Mouse (Mus musculus) lung, embryonic 14.5 days (tissue): ENCODE measurements around the gene Ankrd60. TPM values are rescaled to one million over a fixed set of nuclear protein-coding genes. Genes with fewer than 3 reads are reported as not detected.

ENCODE experiments used
- ATAC-seq: fragments of 200-750 bp; cut with Nextera tagmentation; 2 replicates; pipeline ENCODE4 v1.8.0; 2017; ENCODE audit warnings: mild to moderate bottlenecking, moderate TSS enrichment, moderate library complexity; ENCODE audit not compliant: insufficient read depth
- DNase-seq: peaks from one replicate; pipeline ENCODE4 v3.0.0-alpha.2; 2015
- H3K27ac ChIP-seq: fragments of 300-500 bp; sonication (generic); 2 replicates; pipeline ENCODE4 v1.5.1; 2014; ENCODE audit warnings: low read depth, mild to moderate bottlenecking, moderate library complexity
- H3K27me3 ChIP-seq: fragments of 300-500 bp; sonication (generic); 2 replicates; pipeline ENCODE4 v1.6.1; 2014; ENCODE audit warnings: low read length, control low read depth; ENCODE audit not compliant: insufficient read depth
- H3K36me3 ChIP-seq: fragments of 300-500 bp; sonication (generic); 2 replicates; pipeline ENCODE4 v1.6.1; 2014; ENCODE audit warnings: control low read depth; ENCODE audit not compliant: insufficient read depth
- H3K4me1 ChIP-seq: fragments of 300-500 bp; sonication (generic); 2 replicates; pipeline ENCODE4 v1.6.1; 2014; ENCODE audit warnings: antibody characterized with exemption, control low read depth; ENCODE audit not compliant: insufficient read depth
- H3K4me2 ChIP-seq: fragments of 300-500 bp; sonication (generic); 2 replicates; pipeline ENCODE4 v1.6.1; 2014; ENCODE audit warnings: mild to moderate bottlenecking
- H3K4me3 ChIP-seq: fragments of 300-500 bp; sonication (generic); 2 replicates; pipeline ENCODE4 v1.5.1; 2014; ENCODE audit warnings: low read depth, low read length
- H3K9ac ChIP-seq: fragments of 300-500 bp; sonication (generic); 2 replicates; pipeline ENCODE4 v1.6.1; 2014
- H3K9me3 ChIP-seq: fragments of 300-500 bp; sonication (generic); 2 replicates; pipeline ENCODE4 v1.6.1; 2016; ENCODE audit warnings: low read depth, low read length, control low read depth
- CTCF ChIP-seq: IDR thresholded peaks from 2 replicates; pipeline ENCODE4 v1.5.1; 2016; ENCODE audit warnings: antibody characterized with exemption, low read depth
- WGBS: fragments of 180-500 bp; shearing (Covaris S2); extraction: QIAGEN DNeasy Blood & Tissue Kit; methylation state at CpG from one replicate; pipeline ENCODE4 v1.1.7; 2014; 5-methylcytosine and 5-hydroxymethylcytosine counted together
- polyA plus RNA-seq: library from polyadenylated mRNA; unstranded; fragments of >200 nt; fragmentation: Nextera tagmentation; extraction: Ambion mirVana; gene quantifications from 2 replicates; pipeline ENCODE4 v1.2.1, GENCODE M21; 2014

Ankrd60 gene
- polyA plus RNA-seq: not detected in 2 replicates

- H3K27ac ChIP-seq: no peak within 1 kb of the TSS
- no peaks in the 10 kb centered on the region for H3K36me3 ChIP-seq
- H3K9ac ChIP-seq: peak within 1 kb of the TSS; percentile 38
- peak; percentile 16; the same call in 1 of the 2 replicates for TF ChIP-seq CTCF
- peak within 1 kb of the TSS; percentile 45 for H3K4me3 ChIP-seq
- no peaks in the 10 kb centered on the region; the same call in 1 of the 2 replicates for H3K27me3 ChIP-seq
- H3K4me1 ChIP-seq: no peaks in the 10 kb centered on the region
- peak within 1 kb of the TSS; percentile 86 for H3K4me2 ChIP-seq
- H3K9me3 ChIP-seq: no peaks in the 10 kb centered on the region
- ATAC-seq: peak; percentile 76
- 8% methylated on average over 52 of the region's 58 CpGs for WGBS
- DNase-seq: peak; percentile 56
These were observed at the start of gene Ankrd60 for GRCm38 (mm10) chr2:173577669-173578557. Gene Ankrd60, minus strand, starts transcription at chr2:173578365.

GRCm38 (mm10) chr2:173625786-173626185, 47.6 kb upstream of the Ankrd60 start:
- Histone ChIP-seq H3K9me3 (no peaks in the 10 kb centered on the region), H3K4me2 (no peak overlapping the region), H3K27ac (no peak overlapping the region), H3K36me3 (no peaks in the 10 kb centered on the region), H3K27me3 (no peaks in the 10 kb centered on the region), H3K4me3 (no peak overlapping the region), H3K4me1 (no peaks in the 10 kb centered on the region), H3K9ac (no peak overlapping the region)
- DNase-seq (no peak), ATAC-seq (no peak)
- 90% methylated on average over 3 of the region's 3 CpGs for WGBS
- TF ChIP-seq CTCF: no peak

GRCm38 (mm10) chr2:173624667-173625066, 46.5 kb upstream of the Ankrd60 start:
- 53% methylated on average over 7 of the region's 7 CpGs for WGBS
- Histone ChIP-seq H3K27me3 (no peaks in the 10 kb centered on the region), H3K4me1 (no peaks in the 10 kb centered on the region), H3K36me3 (no peaks in the 10 kb centered on the region), H3K4me3 (no peak overlapping the region), H3K27ac (no peak overlapping the region), H3K9me3 (no peaks in the 10 kb centered on the region), H3K9ac (no peak overlapping the region), H3K4me2 (no peak overlapping the region)
- DNase-seq (no peak), ATAC-seq (no peak)
- no peak for TF ChIP-seq CTCF

- no peaks in the 10 kb centered on the region for H3K4me1 ChIP-seq
- H3K9me3 ChIP-seq: no peaks in the 10 kb centered on the region
- no peak overlapping the region for H3K9ac ChIP-seq
- no peaks in the 10 kb centered on the region for H3K27me3 ChIP-seq
- H3K36me3 ChIP-seq: no peaks in the 10 kb centered on the region
- no peak overlapping the region for H3K4me2 ChIP-seq
- WGBS: 55% methylated on average over 7 of the region's 7 CpGs
- ATAC-seq: no peak
- H3K4me3 ChIP-seq: no peak overlapping the region
- H3K27ac ChIP-seq: no peak overlapping the region
- DNase-seq: peak; percentile 55
- no peak for TF ChIP-seq CTCF
These were observed 44.0 kb upstream of the Ankrd60 start for GRCm38 (mm10) chr2:173622173-173622601.

- no peak for ATAC-seq
- Histone ChIP-seq H3K4me2 (no peak overlapping the region), H3K27me3 (no peaks in the 10 kb centered on the region), H3K36me3 (no peaks in the 10 kb centered on the region), H3K4me1 (no peaks in the 10 kb centered on the region), H3K27ac (no peak overlapping the region), H3K4me3 (no peak overlapping the region), H3K9me3 (no peaks in the 10 kb centered on the region), H3K9ac (no peak overlapping the region)
- WGBS: 95% methylated on average over 4 of the region's 4 CpGs
- DNase-seq: no peak
- TF ChIP-seq CTCF: peak; percentile 21; the same call in 1 of the 2 replicates
These were observed 42.5 kb upstream of the Ankrd60 start for GRCm38 (mm10) chr2:173620645-173621044.

- no peak overlapping the region for H3K9ac ChIP-seq
- no peak overlapping the region for H3K4me3 ChIP-seq
- ATAC-seq (0 out of 2 replicates have a peak, but pooled peaks have one; percentile 29), DNase-seq (no peak)
- peaks cover 3% of the 10 kb centered on the region; the same call in 1 of the 2 replicates for H3K4me1 ChIP-seq
- 66% methylated on average over 5 of the region's 5 CpGs for WGBS
- H3K27me3 ChIP-seq: no peaks in the 10 kb centered on the region
- H3K27ac ChIP-seq: no peak overlapping the region
- TF ChIP-seq CTCF: no peak
- H3K4me2 ChIP-seq: no peak overlapping the region
- peaks cover 3% of the 10 kb centered on the region; the same call in 1 of the 2 replicates for H3K36me3 ChIP-seq
- H3K9me3 ChIP-seq: no peaks in the 10 kb centered on the region
These were observed 41.0 kb upstream of the Ankrd60 start for GRCm38 (mm10) chr2:173619132-173619531.

GRCm38 (mm10) chr2:173616156-173616555, 38.0 kb upstream of the Ankrd60 start:
- DNase-seq (peak; percentile 27), ATAC-seq (peak; percentile 53; the same call in 1 of the 2 replicates)
- Histone ChIP-seq H3K4me3 (no peak overlapping the region), H3K9ac (no peak overlapping the region), H3K27ac (peak overlapping the region; percentile 66), H3K27me3 (no peaks in the 10 kb centered on the region), H3K4me1 (peaks cover 3% of the 10 kb centered on the region; the same call in 1 of the 2 replicates), H3K36me3 (peaks cover 6% of the 10 kb centered on the region; the same call in 1 of the 2 replicates), H3K9me3 (no peaks in the 10 kb centered on the region), H3K4me2 (no peak overlapping the region)
- no peak for TF ChIP-seq CTCF
- WGBS: 43% methylated on average over 7 of the region's 7 CpGs
